Mouse (Mus musculus): ENCODE measurements around the gene Mgat5.

- TF ChIP-seq TAL1 (IDR thresholded peaks at IDR 0.05; ENCODE audit: low read length) (no peak), GATA1 (IDR thresholded peaks at IDR 0.05; ENCODE audit: low read length) (no peak)
Measured at GRCm38 (mm10) chr1:127496737-127497543, 292.1 kb downstream of the Mgat5 start.

Measured in erythroblast, embryonic 14.5 days (primary cell).